Mouse (Mus musculus): ENCODE results near the gene Pla2g7. TPM values are rescaled to one million over a fixed set of nuclear protein-coding genes. Genes with fewer than 3 reads are reported as not detected.

Gene Pla2g7
- total and polyA plus RNA-seq, 2 experiments from 2014 or later = 11.1 to 22.7 TPM

GRCm38 (mm10) chr17:43551122-43551630 is 16.7 kb upstream of the Pla2g7 start:
- no peak for TF ChIP-seq CTCF (IDR thresholded peaks at IDR 0.05; ENCODE audit: low read depth)
- TF ChIP-seq EP300 (IDR thresholded peaks at IDR 0.05; ENCODE audit: low read depth) = no peak
- no peak for ATAC-seq (ENCODE audit: insufficient read depth, low read depth)
- WGBS = 36% methylated on average over 3 of the region's 3 CpGs

DNA sequence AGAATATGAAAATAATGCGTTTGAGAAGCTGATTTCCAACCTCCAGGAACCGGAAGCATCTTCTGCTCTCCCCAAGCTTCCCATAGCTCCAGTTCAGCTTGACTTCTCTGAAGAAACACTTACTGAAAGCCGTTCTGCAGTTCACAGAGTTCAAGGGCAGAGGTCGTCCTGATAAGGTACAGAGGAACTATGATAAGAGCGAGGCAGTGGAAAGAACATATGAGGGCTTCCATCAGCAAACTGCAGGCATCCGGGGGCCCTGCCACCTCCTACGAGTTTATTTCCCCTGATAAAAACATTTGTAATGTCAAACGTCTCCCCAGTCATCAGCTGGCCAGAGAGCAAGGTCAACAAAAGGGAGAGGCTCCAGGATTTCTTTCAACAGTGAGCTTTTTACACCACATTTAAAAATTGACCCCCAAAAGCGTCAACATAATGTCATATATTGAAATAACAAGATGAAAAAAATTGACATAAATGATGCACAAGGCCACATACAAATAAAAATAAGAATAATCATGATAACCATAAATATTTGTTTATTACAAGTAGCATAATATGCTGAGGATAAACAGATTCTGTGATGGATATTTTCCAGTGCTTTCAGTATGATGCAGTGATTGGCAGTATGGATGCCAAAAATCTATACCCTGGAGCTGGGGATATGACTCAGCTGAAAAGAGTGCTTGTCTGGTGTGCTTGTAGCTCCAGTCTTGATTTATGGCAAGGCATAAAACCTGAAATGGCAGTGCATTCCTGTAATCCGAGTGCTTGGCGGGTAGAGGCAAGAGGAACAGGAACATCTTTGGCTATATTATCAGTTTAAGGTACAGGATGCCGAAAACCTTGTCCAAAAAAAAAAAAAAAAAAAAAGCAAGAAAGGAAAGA is 13.1 kb upstream of the Pla2g7 start:
- Histone ChIP-seq H3K4me3 (ENCODE audit: low read depth, low read length) (no peak overlapping the region), H3K27me3 (ENCODE audit: control insufficient read depth, insufficient read depth, low read length) (no peaks in the 10 kb centered on the region), H3K9me3 (replicated peaks; ENCODE audit: control insufficient read depth, low read length) (no peaks in the 10 kb centered on the region), H3K4me2 (ENCODE audit: low read depth, low read length) (no peak overlapping the region), H3K9ac (replicated peaks; ENCODE audit: low read depth, low read length) (no peak overlapping the region), H3K36me3 (replicated peaks; ENCODE audit: control insufficient read depth, insufficient read depth, low read length) (no peaks in the 10 kb centered on the region), H3K27ac (ENCODE audit: low read depth) (no peak overlapping the region), H3K4me1 (ENCODE audit: control insufficient read depth, insufficient read depth) (peaks cover 10% of the 10 kb centered on the region)
- peak; percentile 60 for DNase-seq (ENCODE audit: low spot score)
- TF ChIP-seq CTCF (IDR thresholded peaks at IDR 0.05; ENCODE audit: low read depth) (no peak), EP300 (IDR thresholded peaks at IDR 0.05; ENCODE audit: low read depth) (0 out of 2 replicates have a peak, but pooled peaks have one; percentile 80)
- WGBS = 30% methylated on average over 12 of the region's 12 CpGs
- peak; percentile 58 for ATAC-seq (ENCODE audit: insufficient read depth, low read depth)

More at GRCm38 (mm10) chr17:43551122-43551630, 16.7 kb upstream of the Pla2g7 start:
- H3K36me3 ChIP-seq (replicated peaks; ENCODE audit: control insufficient read depth, insufficient read depth, low read length) = no peaks in the 10 kb centered on the region
- no peak for DNase-seq (ENCODE audit: low spot score)
- H3K27ac ChIP-seq (ENCODE audit: low read depth) = no peak overlapping the region
- H3K4me2 ChIP-seq (ENCODE audit: low read depth, low read length) = no peak overlapping the region
- H3K9ac ChIP-seq (replicated peaks; ENCODE audit: low read depth, low read length) = no peak overlapping the region
- no peaks in the 10 kb centered on the region for H3K27me3 ChIP-seq (ENCODE audit: control insufficient read depth, insufficient read depth, low read length)
- H3K9me3 ChIP-seq (replicated peaks; ENCODE audit: control insufficient read depth, low read length) = no peaks in the 10 kb centered on the region
- H3K4me1 ChIP-seq (ENCODE audit: control insufficient read depth, insufficient read depth) = peaks cover 10% of the 10 kb centered on the region
- H3K4me3 ChIP-seq (ENCODE audit: low read depth, low read length) = no peak overlapping the region

DNA sequence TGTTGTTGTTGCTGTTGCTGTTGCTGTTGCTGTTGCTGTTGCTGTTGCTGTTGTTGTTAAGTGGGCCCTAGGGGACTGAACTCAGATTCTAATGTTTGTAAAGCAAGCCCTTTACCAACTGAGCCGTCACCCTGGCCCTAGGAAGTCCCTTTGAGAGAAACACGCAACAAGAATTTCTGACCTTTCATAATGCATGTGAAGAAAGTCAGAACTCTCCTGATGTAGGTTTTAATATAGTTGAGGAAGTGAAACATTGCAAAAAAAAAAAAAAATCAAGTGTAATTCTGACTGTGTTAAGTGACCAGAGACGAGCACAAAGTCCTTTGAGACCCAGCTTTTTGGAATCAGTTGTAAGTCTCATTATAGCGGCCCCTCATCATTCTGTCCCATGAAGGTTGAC is 10.8 kb upstream of the Pla2g7 start:
- 82% methylated on average over 4 of the region's 4 CpGs for WGBS

DNA sequence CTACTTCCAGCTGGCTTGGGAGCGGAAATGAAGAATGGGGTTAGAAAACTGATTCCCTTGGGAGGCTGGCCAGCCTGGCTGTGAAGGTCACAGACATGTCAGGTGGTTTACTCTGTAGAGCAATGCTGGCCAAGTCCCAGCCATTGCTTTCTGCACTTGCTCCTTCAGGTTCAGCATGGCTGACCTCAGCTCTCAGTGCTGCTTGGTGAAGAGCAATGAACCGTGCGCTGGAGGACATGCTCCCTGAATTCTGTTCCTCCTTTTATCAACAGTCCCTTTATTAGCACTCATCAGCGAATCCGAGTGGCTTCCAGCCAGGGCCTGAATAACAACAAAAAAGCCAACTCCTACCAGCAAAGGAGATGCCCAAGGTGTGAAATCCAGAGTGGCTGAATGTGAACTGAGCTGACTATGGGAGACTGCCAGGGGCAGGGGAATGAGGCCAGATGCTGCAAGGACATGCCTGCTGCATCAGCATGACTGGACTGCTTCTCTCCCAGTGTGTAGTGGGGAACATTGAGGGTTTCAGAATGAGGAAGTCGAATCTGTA is 10.3 kb upstream of the Pla2g7 start:
- ATAC-seq (ENCODE audit: insufficient read depth, low read depth) (peak; percentile 57; the same call in 1 of the 2 replicates), DNase-seq (ENCODE audit: low spot score) (peak; percentile 19)
- Histone ChIP-seq H3K4me2 (ENCODE audit: low read depth, low read length) (no peak overlapping the region), H3K9ac (replicated peaks; ENCODE audit: low read depth, low read length) (no peak overlapping the region), H3K27ac (ENCODE audit: low read depth) (0 out of 2 replicates have a peak overlapping the region, but pooled peaks have one; percentile 13), H3K27me3 (ENCODE audit: control insufficient read depth, insufficient read depth, low read length) (no peaks in the 10 kb centered on the region), H3K4me1 (ENCODE audit: control insufficient read depth, insufficient read depth) (peaks cover 7% of the 10 kb centered on the region), H3K9me3 (replicated peaks; ENCODE audit: control insufficient read depth, low read length) (no peaks in the 10 kb centered on the region), H3K4me3 (ENCODE audit: low read depth, low read length) (no peak overlapping the region), H3K36me3 (replicated peaks; ENCODE audit: control insufficient read depth, insufficient read depth, low read length) (no peaks in the 10 kb centered on the region)
- no peak for TF ChIP-seq CTCF (IDR thresholded peaks at IDR 0.05; ENCODE audit: low read depth)
- no peak for TF ChIP-seq EP300 (IDR thresholded peaks at IDR 0.05; ENCODE audit: low read depth)
- 42% methylated on average over 6 of the region's 6 CpGs for WGBS

More for the DNA sequence above, 10.8 kb upstream of the Pla2g7 start:
- H3K9me3 ChIP-seq (replicated peaks; ENCODE audit: control insufficient read depth, low read length) = no peaks in the 10 kb centered on the region
- H3K27me3 ChIP-seq (ENCODE audit: control insufficient read depth, insufficient read depth, low read length) = no peaks in the 10 kb centered on the region
- peaks cover 7% of the 10 kb centered on the region for H3K4me1 ChIP-seq (ENCODE audit: control insufficient read depth, insufficient read depth)
- DNase-seq (ENCODE audit: low spot score) (no peak), ATAC-seq (ENCODE audit: insufficient read depth, low read depth) (no peak)
- H3K9ac ChIP-seq (replicated peaks; ENCODE audit: low read depth, low read length) = no peak overlapping the region
- H3K4me2 ChIP-seq (ENCODE audit: low read depth, low read length) = no peak overlapping the region
- H3K27ac ChIP-seq (ENCODE audit: low read depth) = no peak overlapping the region
- TF ChIP-seq EP300 (IDR thresholded peaks at IDR 0.05; ENCODE audit: low read depth) (no peak), CTCF (IDR thresholded peaks at IDR 0.05; ENCODE audit: low read depth) (no peak)
- no peaks in the 10 kb centered on the region for H3K36me3 ChIP-seq (replicated peaks; ENCODE audit: control insufficient read depth, insufficient read depth, low read length)
- no peak overlapping the region for H3K4me3 ChIP-seq (ENCODE audit: low read depth, low read length)

DNA sequence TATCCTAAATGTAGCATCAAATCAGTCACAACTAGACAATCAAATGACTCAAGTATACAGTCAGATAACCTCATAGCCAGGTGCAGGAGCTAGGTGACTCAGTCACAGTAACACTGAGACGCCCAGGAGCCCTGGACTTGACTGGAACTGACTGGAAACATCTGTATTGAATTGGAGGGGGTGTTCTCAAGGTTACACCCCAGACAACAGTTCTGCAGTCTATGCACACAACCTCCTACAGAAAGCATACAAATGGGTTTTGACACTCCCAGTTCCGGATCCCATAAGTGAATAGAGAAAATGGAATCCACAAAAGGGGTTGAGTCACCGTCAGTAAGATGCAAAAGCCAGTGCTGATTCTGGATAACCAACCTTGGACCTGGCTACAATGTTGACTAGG is 9.2 kb upstream of the Pla2g7 start:
- Histone ChIP-seq H3K4me1 (ENCODE audit: control insufficient read depth, insufficient read depth) (peaks cover 7% of the 10 kb centered on the region), H3K27ac (ENCODE audit: low read depth) (no peak overlapping the region), H3K27me3 (ENCODE audit: control insufficient read depth, insufficient read depth, low read length) (no peaks in the 10 kb centered on the region), H3K4me3 (ENCODE audit: low read depth, low read length) (no peak overlapping the region), H3K9me3 (replicated peaks; ENCODE audit: control insufficient read depth, low read length) (no peaks in the 10 kb centered on the region), H3K4me2 (ENCODE audit: low read depth, low read length) (no peak overlapping the region), H3K9ac (replicated peaks; ENCODE audit: low read depth, low read length) (no peak overlapping the region), H3K36me3 (replicated peaks; ENCODE audit: control insufficient read depth, insufficient read depth, low read length) (no peaks in the 10 kb centered on the region)
- ATAC-seq (ENCODE audit: insufficient read depth, low read depth) (no peak), DNase-seq (ENCODE audit: low spot score) (no peak)
- TF ChIP-seq CTCF (IDR thresholded peaks at IDR 0.05; ENCODE audit: low read depth) = no peak
- no peak for TF ChIP-seq EP300 (IDR thresholded peaks at IDR 0.05; ENCODE audit: low read depth)
- 88% methylated on average over 3 of the region's 3 CpGs for WGBS
